Mouse (Mus musculus) CD4-positive helper T cell, adult 2 months (primary cell): ENCODE data around the gene Kat6b.
A peak's percentile ranks its signal among the peaks of the same experiment; 100 is the strongest.

ENCODE experiments used
- DNase-seq: peaks from one replicate; pipeline ENCODE4 v3.0.0-alpha.2; 2012; ENCODE audit warnings: low read depth, missing footprints, low spot score

Kat6b gene

GRCm38 (mm10) chr14:21522312-21522978 is 41.2 kb downstream of the Kat6b start:
- no peak for DNase-seq

- DNase-seq, result peak; percentile 70
Observed at GRCm38 (mm10) chr14:21523234-21523633, 42.0 kb downstream of the Kat6b start.

DNA sequence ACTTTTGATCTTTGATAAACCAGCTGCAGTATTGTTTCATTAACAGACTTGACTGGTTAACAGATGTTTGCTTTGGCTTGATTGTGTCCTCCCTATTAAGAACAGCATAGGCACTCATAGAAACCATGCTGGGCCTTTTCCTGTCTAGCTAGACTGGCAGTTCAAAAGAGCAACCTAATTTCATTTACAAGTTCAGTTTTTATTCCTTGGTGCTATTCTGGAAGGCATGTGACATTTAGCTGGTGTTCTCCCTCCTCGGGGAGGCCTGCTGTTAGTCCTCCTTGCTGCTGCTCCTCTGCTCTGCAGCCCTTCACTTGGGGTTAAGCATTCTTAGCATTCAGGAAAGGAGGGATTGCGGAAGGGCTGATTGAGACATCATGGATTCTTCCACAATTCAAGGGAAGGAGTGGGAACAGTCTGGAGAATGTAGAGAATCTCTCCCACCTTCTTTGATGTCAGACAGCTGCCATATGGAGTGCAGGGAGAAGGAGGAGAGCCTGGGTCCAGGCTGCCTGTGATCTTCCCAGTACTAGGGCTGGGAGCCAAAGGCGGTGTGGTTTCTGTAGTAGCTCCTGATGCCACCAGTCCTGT is 42.7 kb downstream of the Kat6b start:
- DNase-seq, result no peak

DNA sequence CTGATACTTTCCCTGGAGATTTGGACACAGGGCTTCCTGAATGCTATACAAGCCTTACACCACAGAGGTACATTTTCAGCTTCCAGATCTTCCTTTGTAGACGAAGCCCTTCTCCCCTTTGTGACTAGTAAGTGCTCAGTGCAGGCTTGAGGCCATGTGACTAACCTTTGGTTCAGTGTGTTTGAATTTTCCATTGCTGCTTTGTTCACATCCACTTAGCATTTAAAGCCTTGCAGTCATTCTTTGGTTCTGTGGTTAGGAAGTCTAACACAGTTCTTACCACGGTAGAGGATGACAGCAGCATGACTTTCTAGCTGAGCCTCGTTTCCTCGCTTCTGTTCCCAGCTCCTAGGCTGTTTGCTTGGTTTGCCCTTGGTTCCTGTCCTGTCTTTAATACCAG is 44.4 kb downstream of the Kat6b start:
- DNase-seq, result peak; percentile 65

DNA sequence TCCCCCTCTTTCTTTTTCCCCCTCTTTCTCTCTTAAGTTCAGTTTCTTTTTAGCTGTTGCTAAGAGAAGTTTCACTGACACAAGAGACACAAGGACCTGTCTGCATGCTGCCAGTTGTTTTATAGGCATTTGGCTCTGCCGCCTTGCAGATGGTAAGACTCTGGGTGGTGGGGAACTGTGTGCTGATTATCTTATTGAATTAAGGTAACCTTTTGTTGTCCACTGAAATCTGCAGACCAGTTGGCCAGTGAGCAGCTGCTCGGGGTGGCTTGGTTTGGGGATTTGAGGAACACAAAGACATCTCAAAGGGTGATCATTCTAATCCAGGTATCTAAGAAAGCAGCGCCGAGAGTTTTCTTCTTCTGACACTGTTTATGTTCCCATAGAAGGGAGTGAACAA is 52.3 kb downstream of the Kat6b start:
- DNase-seq, result no peak

DNA sequence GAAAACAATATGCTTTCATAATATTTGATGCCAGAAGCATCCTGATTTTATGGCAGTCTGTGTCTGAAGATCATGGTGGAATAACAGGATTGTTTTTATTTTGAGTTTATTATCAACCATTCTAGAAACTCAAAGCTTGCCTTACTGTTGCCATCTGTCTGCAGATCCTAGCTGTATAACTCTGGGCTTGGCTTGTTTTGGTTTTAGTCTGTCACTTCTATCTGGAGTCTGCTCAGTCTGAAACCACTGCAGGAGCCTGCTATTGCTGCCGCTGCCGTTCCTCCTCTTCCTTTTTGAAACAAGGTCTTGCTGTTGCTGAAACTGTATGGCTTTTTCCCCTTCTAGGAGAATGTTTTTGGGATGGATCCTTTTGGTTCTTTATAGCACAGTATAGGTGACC is 52.8 kb downstream of the Kat6b start:
- DNase-seq, result no peak

DNA sequence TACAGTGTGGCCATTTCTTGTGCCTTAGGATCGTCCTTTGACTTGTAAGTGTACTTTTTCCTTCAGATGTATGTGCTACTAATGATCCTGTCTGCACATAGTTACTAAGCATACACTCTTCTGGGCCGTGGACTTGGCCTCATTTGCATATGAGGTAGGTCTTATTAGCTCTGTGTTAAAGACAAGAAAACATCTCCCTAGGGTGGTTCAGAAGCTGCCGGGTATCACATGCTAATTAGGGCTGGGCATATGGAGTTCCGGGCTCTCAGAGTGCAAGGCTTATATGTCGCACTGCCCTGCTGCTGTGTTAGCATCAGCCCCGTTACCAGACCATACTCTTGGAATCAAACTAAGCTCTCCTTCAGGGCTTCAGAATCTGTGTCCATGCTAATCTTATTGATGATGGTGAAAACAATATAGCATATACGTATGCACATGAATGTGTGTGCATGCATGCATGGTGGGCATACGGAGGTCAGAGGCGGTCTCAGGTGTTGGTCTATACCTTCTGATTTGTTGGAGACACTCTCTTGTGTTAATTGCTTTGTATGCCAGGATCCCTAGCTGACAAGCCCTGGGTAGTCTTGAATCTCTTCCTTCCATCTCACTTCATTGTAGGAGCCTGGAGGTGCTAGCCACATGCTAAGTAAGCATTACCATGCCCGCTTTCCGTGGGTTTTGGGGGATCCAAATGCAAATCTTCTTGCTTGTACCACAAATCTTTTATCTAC is 53.5 kb downstream of the Kat6b start:
- no peak for DNase-seq

DNA sequence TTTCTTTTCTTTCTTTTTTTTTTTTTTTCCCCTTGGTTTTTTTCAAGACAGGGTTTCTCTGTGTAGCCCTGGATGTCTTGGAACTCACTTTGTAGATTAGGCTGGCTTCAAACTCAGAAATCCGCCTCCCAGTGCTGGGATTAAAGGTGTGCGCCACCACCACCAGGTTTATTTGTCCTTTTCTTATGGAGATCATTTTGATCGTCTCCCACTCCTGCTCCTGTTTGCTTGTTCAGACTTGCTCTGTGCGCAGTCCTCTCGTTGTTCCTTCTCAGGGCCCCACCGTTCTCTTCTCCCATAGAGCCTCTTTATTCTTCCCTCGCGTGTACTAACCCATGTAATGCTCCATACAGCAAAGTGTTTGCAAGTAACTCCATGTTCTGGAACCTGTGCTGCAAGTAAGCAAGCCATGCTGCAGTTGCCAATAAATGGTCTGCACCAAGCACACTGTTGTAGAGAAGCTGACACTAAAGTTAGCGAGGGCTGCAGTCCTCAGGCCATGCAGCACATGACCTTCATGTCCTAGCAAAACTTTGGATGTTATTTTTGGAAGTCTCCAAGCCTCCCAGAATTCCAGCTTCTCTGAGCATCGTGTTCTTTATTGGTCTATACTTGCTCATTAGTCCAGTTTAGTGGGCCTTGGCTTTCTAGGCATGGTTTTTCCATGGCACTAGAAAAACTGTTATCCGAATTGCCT is 55.4 kb downstream of the Kat6b start:
- no peak for DNase-seq

GRCm38 (mm10) chr14:21537838-21538237 is 56.6 kb downstream of the Kat6b start:
- DNase-seq, result no peak

- DNase-seq, result peak; percentile 63
Observed at GRCm38 (mm10) chr14:21539731-21540130, 58.5 kb downstream of the Kat6b start.

GRCm38 (mm10) chr14:21540361-21540760 is 59.1 kb downstream of the Kat6b start:
- DNase-seq, result no peak

DNA sequence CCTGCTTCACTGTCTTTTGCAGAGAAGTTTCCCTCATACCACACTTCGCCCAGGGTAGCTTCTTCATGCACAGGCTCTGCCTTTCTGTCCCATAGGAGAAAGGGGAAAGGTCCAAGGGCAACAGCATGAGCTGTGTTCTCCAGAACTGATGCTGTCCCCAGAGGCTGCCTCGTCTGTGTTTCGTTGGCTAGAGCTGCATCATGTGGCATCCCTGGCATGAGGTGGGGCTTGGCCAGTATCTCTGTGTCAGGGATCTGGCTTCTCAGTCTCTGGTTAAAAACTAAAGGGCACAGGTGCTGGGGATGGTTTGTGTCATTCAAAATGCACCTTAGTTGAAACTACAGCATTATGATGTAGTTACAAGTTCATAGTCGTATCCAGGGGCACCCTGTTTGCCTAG is 64.3 kb downstream of the Kat6b start:
- DNase-seq, result no peak

- no peak for DNase-seq
Observed at GRCm38 (mm10) chr14:21546351-21546750, 65.1 kb downstream of the Kat6b start.

DNA sequence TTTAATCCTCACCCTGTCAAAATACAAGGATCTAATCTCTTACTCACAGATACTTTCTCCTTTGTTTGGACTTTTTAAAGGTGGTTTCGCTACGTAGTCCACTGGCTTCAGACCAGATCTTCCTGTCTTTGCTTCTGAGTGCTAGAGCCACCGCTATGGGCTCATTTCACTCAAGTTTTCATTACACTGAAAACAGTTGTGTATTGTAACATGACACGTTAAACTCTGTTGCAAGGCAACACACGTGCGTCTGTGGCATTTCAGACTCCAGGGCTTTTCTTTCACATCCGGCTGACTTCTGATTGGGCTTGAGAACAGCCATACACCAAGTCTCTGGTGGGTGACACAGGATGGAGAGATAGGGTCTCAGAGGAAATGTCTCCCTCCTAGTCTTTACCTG is 66.1 kb downstream of the Kat6b start:
- no peak for DNase-seq

- no peak for DNase-seq
Observed at GRCm38 (mm10) chr14:21547965-21548364, 66.7 kb downstream of the Kat6b start.

DNA sequence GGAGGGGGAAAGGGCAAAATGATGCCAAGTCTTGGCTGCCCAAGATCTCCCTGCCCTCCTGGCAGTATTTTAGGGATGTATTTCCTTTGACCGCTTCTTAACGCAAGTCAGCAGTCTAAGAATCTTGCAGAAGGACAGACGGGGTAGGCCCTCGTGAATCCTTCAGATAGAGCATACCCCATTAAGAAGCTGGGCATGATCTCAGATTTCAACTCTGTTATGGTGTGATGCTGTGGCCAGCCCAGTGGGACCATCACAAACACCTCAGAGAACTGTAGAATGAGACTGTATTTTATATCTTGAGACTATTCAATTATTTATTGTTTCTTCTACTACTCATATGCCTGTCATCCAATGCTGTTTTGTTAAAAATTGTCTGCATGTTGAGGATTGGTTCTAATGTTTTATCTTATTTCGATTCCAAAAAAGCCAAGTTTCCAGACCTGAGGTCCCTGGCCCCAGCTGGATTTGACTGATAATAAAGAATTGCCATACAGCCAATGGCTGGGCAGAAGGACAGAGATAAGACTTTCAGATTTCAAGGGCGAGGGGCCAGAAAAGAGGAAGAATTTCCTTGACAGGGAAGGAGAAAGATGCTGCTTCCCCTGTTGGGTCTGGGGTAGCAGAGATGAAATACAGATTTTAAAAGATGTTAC is 67.8 kb downstream of the Kat6b start:
- DNase-seq, result no peak

DNA sequence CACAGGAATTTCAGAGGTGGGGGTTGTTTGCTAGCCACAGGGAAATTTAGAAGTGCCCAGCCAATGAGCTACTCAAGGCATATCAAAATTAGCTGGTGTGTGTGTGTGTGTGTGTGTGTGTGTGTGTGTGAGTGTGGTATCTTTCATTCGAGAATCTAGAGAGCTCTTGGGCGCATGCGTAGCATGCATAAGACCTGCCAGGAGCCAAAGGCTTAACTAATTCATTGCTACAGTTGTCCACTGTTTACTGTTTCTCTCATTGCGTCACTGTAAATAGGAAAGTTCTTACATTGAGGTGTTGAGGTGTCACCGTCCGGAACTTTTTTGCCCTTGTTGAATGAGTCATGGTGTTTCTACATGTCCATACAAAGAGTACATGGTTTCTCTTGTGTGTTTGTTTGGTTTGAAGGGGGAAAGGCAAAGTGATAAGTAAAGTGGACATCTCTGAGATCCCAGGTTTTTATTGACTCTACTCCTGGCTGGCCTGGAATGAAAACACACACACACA is 68.4 kb downstream of the Kat6b start:
- DNase-seq, result no peak

- no peak for DNase-seq
Observed at GRCm38 (mm10) chr14:21550576-21550975, 69.3 kb downstream of the Kat6b start.

- DNase-seq, result no peak
Observed at GRCm38 (mm10) chr14:21551655-21552054, 70.4 kb downstream of the Kat6b start.

DNA sequence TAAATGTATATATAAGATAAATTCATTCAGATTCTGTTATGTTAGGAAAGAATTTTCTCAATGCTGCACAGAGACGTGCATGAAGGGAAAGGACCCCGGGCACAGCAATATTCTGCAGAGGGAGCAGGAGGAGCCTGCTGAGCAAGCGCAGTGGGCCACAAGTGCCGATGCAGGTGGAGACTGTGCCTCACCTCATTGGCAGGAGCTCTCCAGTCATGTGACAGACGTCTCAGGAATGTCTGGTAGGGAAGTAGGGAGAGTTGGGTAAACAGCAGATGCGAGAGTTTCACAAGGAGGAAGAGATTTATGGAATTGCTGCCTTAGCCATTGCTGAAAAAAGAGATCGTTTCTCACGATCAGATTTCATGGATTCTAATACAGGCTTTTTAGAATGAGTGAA is 71.7 kb downstream of the Kat6b start:
- DNase-seq, result no peak

DNA sequence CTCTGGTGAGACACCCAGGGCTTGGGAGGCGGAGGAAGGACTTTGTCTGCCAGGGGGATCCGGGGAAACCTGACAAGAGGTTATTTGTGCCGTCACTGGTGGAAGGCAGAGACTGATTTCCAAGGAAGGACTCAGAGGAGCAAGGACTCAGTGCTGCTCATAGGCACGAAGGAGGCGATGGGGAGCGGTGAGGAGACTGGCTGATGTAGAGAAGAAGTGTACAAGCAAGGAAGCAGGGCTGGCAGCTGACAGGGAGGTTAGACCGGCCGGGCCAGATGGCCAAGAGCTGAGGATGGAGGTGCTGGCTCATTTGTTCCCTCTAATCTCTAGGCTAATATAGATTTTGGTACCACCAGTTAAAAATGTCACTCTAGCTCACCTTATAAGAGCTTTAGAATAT is 72.8 kb downstream of the Kat6b start:
- DNase-seq, result no peak
